Mouse (Mus musculus) limb, embryonic 11.5 days (tissue): ENCODE measurements around the gene Slc29a1. TPM values are rescaled to one million over a fixed set of nuclear protein-coding genes. Genes with fewer than 3 reads are reported as not detected.
A peak's percentile ranks its signal among the peaks of the same experiment; 100 is the strongest.

ENCODE experiments used
- ATAC-seq: fragments of 200-750 bp; cut with Nextera tagmentation; 2 replicates; pipeline ENCODE4 v1.8.0; 2017; ENCODE audit warnings: low read depth; ENCODE audit not compliant: insufficient number of reproducible peaks, low FRiP score, low TSS enrichment
- DNase-seq: peaks from one replicate; pipeline ENCODE4 v3.0.0-alpha.2; 2015; ENCODE audit warnings: low spot score
- H3K27ac ChIP-seq: fragments of 300-500 bp; sonication (generic); replicated peaks from 2 replicates; pipeline ENCODE4 v1.5.1; 2014; ENCODE audit warnings: low read depth, mild to moderate bottlenecking, low read length
- H3K27me3 ChIP-seq: fragments of 300-500 bp; sonication (generic); 2 replicates; pipeline ENCODE4 v1.6.1; 2014; ENCODE audit warnings: mild to moderate bottlenecking, low read length, mixed read lengths; ENCODE audit not compliant: control insufficient read depth, insufficient read depth
- H3K36me3 ChIP-seq: fragments of 300-500 bp; sonication (generic); 2 replicates; pipeline ENCODE4 v1.6.1; 2014; ENCODE audit warnings: mild to moderate bottlenecking, low read length, moderate library complexity, mixed read lengths; ENCODE audit not compliant: control insufficient read depth, insufficient read depth
- H3K4me1 ChIP-seq: fragments of 300-500 bp; sonication (generic); 2 replicates; pipeline ENCODE4 v1.6.1; 2014; ENCODE audit warnings: low read length, mixed read lengths; ENCODE audit not compliant: control insufficient read depth, insufficient read depth
- H3K4me2 ChIP-seq: fragments of 300-500 bp; sonication (generic); 2 replicates; pipeline ENCODE4 v1.6.1; 2014; ENCODE audit warnings: low read depth, mild to moderate bottlenecking, moderate library complexity; ENCODE audit not compliant: severe bottlenecking
- H3K4me3 ChIP-seq: fragments of 300-500 bp; sonication (generic); 2 replicates; pipeline ENCODE4 v1.5.1; 2014; ENCODE audit warnings: low read depth, low read length
- H3K9ac ChIP-seq: fragments of 300-500 bp; sonication (generic); 2 replicates; pipeline ENCODE4 v1.6.1; 2014; ENCODE audit warnings: mild to moderate bottlenecking, low read length
- H3K9me3 ChIP-seq: fragments of 300-500 bp; sonication (generic); 2 replicates; pipeline ENCODE4 v1.6.1; 2016; ENCODE audit warnings: low read length; ENCODE audit not compliant: control insufficient read depth
- WGBS: fragments of 180-500 bp; shearing (Covaris S2); extraction: QIAGEN DNeasy Blood & Tissue Kit; methylation state at CpG from one replicate; pipeline ENCODE4 v1.1.7; 2014; 5-methylcytosine and 5-hydroxymethylcytosine counted together
- polyA plus RNA-seq: library from polyadenylated mRNA; unstranded; fragments of >200 nt; fragmentation: Nextera tagmentation; extraction: Ambion mirVana; gene quantifications from 2 replicates; pipeline ENCODE4 v1.2.1, GENCODE M21; 2014

The Slc29a1 gene
- polyA plus RNA-seq, 1 experiment from 2014 or later = 38.9 TPM

DNA sequence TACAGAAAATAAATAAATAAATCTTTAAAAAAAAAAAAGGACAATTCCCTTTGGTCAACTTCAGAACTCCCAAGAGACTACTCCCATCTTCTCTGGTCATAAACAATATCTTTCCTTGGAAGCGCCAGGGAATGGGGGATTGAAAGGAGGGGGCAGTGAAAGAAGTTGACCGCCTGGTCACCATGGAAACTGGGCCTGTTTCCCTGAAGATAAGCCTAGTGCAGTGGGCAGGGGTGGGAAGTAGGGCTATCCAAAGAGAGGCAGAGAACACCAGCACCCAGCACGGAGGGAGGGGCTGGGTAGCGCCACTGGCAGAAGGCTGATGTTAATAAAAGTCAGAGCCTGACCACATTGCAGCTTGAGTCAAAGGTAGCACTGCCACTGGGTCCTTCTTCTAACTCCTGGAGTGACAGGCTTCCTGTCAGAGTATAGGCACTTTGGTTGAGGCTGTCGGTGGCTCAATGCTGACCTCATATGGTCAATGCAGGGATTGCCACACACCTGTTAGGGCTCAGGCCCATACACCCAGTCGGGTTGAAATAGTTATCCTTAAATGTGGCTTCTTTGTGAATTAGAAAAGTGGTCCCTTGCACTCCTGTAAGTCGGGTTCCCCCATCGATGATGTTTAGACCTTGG lies 47.5 kb downstream of the Slc29a1 start:
- Histone ChIP-seq H3K9me3 (no peaks in the 10 kb centered on the region), H3K27ac (no peak overlapping the region), H3K9ac (no peak overlapping the region), H3K4me2 (no peak overlapping the region), H3K36me3 (no peaks in the 10 kb centered on the region), H3K27me3 (peaks cover 18% of the 10 kb centered on the region), H3K4me3 (no peak overlapping the region), H3K4me1 (peaks cover 6% of the 10 kb centered on the region; the same call in 1 of the 2 replicates)
- ATAC-seq (no peak), DNase-seq (peak; percentile 90)
- 7% methylated on average over 8 of the region's 8 CpGs for WGBS

DNA sequence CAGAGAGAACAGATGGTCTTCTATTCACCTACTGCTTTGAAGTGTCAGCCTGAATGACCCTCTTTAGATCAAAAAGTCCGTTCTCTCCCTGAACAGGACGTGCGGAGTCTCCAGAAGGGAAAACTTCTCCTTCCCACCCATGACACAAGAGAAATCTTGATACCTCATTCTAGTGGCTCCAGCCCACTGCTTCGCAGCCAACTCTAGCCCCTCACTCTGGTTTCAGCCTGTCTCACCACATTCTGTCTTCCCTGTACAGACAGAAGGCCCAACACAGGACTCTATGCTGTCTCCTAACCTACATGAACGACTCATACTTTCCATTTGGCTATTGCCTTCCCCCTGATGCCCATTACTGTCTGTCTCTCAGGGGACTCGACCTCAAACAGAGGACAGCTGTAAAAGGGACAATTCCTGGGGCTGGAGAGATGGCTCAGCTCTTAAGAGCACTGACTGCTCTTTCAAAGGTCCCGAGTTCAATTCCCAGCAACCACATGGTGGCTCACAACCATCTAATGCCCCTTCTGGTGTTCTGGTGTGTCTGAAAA lies 48.1 kb downstream of the Slc29a1 start:
- H3K27me3 ChIP-seq = peaks cover 19% of the 10 kb centered on the region
- H3K4me3 ChIP-seq = no peak overlapping the region
- H3K4me2 ChIP-seq = no peak overlapping the region
- WGBS = 41% methylated on average over 7 of the region's 7 CpGs
- H3K9me3 ChIP-seq = no peaks in the 10 kb centered on the region
- no peak overlapping the region for H3K9ac ChIP-seq
- no peak for DNase-seq
- peaks cover 6% of the 10 kb centered on the region; the same call in 1 of the 2 replicates for H3K4me1 ChIP-seq
- no peak overlapping the region for H3K27ac ChIP-seq
- no peaks in the 10 kb centered on the region for H3K36me3 ChIP-seq
- ATAC-seq = no peak

DNA sequence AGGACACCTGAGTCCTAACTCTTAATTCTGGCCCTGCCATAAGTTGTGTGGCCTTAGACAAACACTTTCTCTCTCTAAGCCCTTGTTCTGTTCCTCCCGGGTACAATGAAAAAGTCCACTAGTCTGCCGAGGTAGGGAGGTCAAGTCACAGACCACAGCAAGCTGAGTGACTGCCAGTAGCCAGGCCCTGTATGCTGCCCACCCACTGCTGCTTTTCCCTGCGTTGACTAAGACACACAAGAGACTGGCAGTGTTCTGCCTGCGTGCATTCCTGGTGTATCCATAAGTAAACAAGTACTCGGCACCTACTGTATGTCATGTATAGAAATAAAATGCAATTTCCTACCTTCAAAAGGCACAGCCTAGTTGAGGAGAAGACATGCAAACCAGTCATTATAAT lies 49.2 kb downstream of the Slc29a1 start:
- WGBS = 36% methylated on average over 5 of the region's 5 CpGs
- H3K9ac ChIP-seq = no peak overlapping the region
- DNase-seq (no peak), ATAC-seq (no peak)
- peaks cover 26% of the 10 kb centered on the region for H3K27me3 ChIP-seq
- no peak overlapping the region for H3K27ac ChIP-seq
- no peaks in the 10 kb centered on the region for H3K36me3 ChIP-seq
- peaks cover 11% of the 10 kb centered on the region for H3K4me1 ChIP-seq
- H3K4me2 ChIP-seq = peak overlapping the region; percentile 69
- H3K4me3 ChIP-seq = peak overlapping the region; percentile 89
- no peaks in the 10 kb centered on the region for H3K9me3 ChIP-seq

DNA sequence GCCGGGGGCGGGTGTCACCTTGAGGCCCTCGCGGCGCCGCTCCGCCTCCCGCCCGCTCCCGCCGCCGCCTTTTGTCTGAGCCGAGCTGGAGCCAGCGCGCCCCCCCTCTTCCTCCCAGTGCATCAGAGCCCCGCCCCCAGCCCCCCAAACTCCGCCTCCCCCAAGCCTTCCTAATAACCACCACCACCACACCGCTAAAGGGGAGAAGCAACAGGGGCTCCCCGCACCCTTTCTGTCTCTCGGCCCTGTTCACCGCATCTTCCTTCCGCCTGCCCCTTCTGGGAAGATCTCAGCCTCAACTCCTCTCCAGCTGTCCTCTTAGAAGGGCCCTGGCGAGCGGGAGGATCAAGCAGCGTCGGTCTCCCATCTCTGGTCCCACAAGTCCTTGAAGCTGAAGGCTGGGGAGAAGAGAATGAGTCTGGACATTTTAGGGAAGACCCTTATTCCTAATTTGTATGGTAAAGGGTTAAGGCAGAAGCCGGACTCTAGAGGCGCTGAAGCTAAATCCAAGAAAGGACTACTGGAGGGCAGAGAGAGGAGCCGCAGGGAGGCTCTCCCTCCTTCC lies 49.7 kb downstream of the Slc29a1 start, which contains the start of gene Tmem151b:
Gene Tmem151b (minus strand): TSS at position 61 of the 565 bp plus-strand sequence.
- peak within 1 kb of the TSS; percentile 93 for H3K9ac ChIP-seq
- H3K27ac ChIP-seq = peak within 1 kb of the TSS; percentile 74
- H3K36me3 ChIP-seq = no peaks in the 10 kb centered on the region
- peaks cover 15% of the 10 kb centered on the region for H3K4me1 ChIP-seq
- under 1% methylated on average over 15 of the region's 29 CpGs for WGBS
- H3K9me3 ChIP-seq = no peaks in the 10 kb centered on the region
- peak within 1 kb of the TSS; percentile 89 for H3K4me3 ChIP-seq
- ATAC-seq = no peak
- DNase-seq = peak; percentile 79
- H3K4me2 ChIP-seq = peak within 1 kb of the TSS; percentile 69
- peaks cover 32% of the 10 kb centered on the region for H3K27me3 ChIP-seq

DNA sequence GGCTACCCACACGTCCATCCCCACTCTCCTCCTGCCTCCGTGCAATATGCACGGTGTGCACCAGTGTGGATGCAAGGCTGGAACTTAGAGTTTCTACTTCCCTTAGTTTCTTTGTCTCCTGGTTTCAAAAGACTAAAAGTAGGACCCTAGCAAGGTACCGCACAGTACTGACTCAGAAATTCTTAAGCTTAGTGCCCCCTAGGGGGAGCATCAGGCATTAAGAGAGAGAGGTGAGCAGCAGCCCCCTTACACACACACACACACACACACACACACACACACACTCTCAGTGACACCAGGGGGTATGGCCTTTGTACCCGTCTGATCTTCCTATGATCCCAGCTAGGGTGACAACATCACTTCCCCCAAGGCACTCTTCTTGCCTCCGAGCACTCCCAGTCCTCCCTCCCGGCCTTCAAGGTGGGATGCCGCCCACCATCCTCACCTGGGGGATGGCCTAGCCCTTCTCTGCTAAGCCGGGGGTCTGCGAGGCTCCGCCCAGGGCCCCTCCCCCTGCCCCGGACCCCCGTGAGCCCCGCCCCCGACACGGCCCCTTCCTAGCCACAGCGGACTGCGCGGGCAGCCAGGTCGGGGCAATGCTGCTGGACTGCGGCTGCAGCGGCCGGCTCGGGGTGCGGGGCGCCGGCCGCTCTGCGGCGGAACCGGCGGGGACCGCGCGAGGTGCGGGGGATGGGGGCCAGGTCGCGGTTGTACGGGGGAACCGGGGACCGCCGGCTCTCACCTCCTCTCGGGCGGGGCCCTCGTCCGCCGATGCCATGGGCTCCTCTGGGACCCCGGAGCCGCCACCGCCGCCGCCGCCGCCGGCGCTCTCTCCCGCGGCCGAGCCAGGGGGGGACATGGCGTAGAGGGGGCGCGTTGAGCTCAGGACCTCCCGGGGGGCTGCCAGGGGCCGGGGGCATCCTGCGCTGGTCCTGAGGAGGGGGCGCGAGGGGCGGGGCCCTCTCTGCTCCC lies 50.6 kb downstream of the Slc29a1 start:
- ATAC-seq (peak; percentile 77), DNase-seq (peak; percentile 79)
- H3K9ac ChIP-seq = peak overlapping the region; percentile 93
- H3K27ac ChIP-seq = peak overlapping the region; percentile 74
- H3K9me3 ChIP-seq = no peaks in the 10 kb centered on the region
- H3K4me2 ChIP-seq = peak overlapping the region; percentile 69
- H3K36me3 ChIP-seq = no peaks in the 10 kb centered on the region
- H3K27me3 ChIP-seq = peaks cover 40% of the 10 kb centered on the region
- H3K4me3 ChIP-seq = peak overlapping the region; percentile 89
- WGBS = 3% methylated on average over 45 of the region's 68 CpGs
- peaks cover 21% of the 10 kb centered on the region for H3K4me1 ChIP-seq

DNA sequence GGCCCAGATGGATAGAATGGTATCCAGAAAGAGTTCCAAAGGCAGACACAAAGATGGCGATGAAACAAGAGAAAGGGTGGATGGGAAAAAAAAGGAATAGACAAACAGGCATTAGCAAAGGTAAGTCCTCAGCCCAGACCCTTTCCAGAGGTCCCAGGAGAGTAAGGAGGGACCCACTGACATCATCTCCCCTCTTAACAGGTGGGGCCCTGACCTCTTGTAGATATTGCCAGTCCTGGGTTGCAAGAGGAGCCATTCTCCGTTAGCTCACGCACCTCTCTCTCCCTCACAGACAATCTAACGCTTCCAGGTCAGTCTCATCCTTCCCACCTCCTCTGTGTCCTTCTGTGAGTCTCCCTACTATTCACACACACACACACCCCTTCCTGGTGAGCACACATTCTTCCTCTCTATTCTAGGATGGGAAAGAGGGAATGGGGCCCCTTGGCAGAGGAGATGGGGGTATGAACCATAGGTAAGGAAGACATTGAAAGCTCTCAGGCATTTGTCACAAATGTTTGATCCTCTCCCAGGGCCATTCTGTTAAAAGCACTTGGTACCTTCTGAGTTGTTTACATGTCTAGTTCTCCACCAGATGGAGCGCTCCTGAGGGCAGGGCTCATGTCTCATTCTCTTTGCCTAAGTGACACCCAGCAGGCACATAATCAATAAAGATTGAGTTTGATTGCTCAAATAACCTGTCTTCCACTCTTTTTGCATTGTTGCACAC lies 51.8 kb downstream of the Slc29a1 start:
- H3K27ac ChIP-seq = no peak overlapping the region
- no peaks in the 10 kb centered on the region for H3K9me3 ChIP-seq
- DNase-seq (no peak), ATAC-seq (no peak)
- no peak overlapping the region for H3K9ac ChIP-seq
- H3K36me3 ChIP-seq = no peaks in the 10 kb centered on the region
- no peak overlapping the region for H3K4me3 ChIP-seq
- H3K27me3 ChIP-seq = peaks cover 49% of the 10 kb centered on the region
- peaks cover 21% of the 10 kb centered on the region for H3K4me1 ChIP-seq
- 72% methylated on average over 5 of the region's 5 CpGs for WGBS
- H3K4me2 ChIP-seq = no peak overlapping the region

DNA sequence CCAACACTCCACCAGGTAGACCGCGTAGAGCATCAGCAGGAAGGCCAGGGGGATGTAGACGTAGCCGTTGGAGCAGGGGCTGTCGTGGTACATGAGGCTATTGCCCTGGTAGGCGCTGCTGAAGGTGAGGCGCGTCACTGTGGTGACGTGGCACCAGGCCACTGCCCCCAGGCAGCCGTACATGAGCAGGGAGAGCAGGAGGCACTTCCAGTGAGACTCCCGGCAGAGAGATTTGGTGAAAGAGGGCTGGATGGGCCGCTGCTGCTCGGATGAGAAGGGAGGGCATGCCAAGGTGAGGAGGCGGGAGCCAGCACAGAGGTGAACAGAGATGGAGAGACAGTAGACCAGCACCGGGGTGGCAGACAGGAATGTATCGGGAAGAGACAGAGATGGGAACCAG lies 52.5 kb downstream of the Slc29a1 start:
- Histone ChIP-seq H3K27ac (no peak overlapping the region), H3K27me3 (peaks cover 52% of the 10 kb centered on the region), H3K9ac (no peak overlapping the region), H3K4me1 (peaks cover 21% of the 10 kb centered on the region), H3K4me3 (no peak overlapping the region), H3K36me3 (no peaks in the 10 kb centered on the region), H3K4me2 (no peak overlapping the region), H3K9me3 (no peaks in the 10 kb centered on the region)
- no peak for DNase-seq
- WGBS = 66% methylated on average over 16 of the region's 16 CpGs
- ATAC-seq = no peak
